Mouse (Mus musculus) ES-E14 (cell line): Measurements from ENCODE around the gene Copz1.

Source experiments
- CHD2 ChIP-seq: IDR thresholded peaks from 2 replicates; pipeline ENCODE4 v1.6.1; 2014; ENCODE audit warnings: mild to moderate bottlenecking, low read depth, low read length, inconsistent platforms
- HCFC1 ChIP-seq: IDR thresholded peaks from 2 replicates; pipeline ENCODE4 v1.6.1; 2012; ENCODE audit warnings: low read length, inconsistent platforms, borderline replicate concordance; ENCODE audit not compliant: insufficient read depth
- MAFK ChIP-seq: IDR thresholded peaks from 2 replicates; pipeline ENCODE4 v1.6.1; 2014; ENCODE audit warnings: mild to moderate bottlenecking, low read depth, low read length, inconsistent platforms; ENCODE audit not compliant: insufficient read depth
- ZC3H11A ChIP-seq: IDR thresholded peaks from 2 replicates; pipeline ENCODE4 v1.6.1; 2012; ENCODE audit warnings: low read depth, mild to moderate bottlenecking, inconsistent platforms, low read length, borderline replicate concordance
- ZNF384 ChIP-seq: IDR thresholded peaks from 2 replicates; pipeline ENCODE4 v1.6.1; 2012; ENCODE audit warnings: low read depth, low read length, inconsistent platforms

- TF ChIP-seq CHD2 (no peak), ZNF384 (no peak), ZC3H11A (no peak), HCFC1 (no peak), MAFK (no peak)
These were observed 12.5 kb upstream of the Copz1 start for GRCm38 (mm10) chr15:103259989-103260388.
